Mouse (Mus musculus): Measurements from ENCODE around the gene Slc4a8. TPM values are rescaled to one million over a fixed set of nuclear protein-coding genes. Genes with fewer than 3 reads are reported as not detected.

Gene Slc4a8
- polyA plus RNA-seq, 1 experiment = 18.3 TPM

- TF ChIP-seq POLR2A (IDR thresholded peaks at IDR 0.05; ENCODE audit: control insufficient read depth, low read depth, low read length) (no peak; the same call in 1 of the 2 replicates), CTCF (IDR thresholded peaks at IDR 0.05; ENCODE audit: control insufficient read depth, insufficient read depth, insufficient replicate concordance, low read depth, low read length) (no peak)
- H3K4me3 ChIP-seq (ENCODE audit: control insufficient read depth, low read depth, low read length) = peak overlapping the region; percentile 85
- peaks cover 7% of the 10 kb centered on the region for H3K4me1 ChIP-seq (ENCODE audit: control insufficient read depth, insufficient read depth, low read length)
- H3K27ac ChIP-seq (ENCODE audit: control insufficient read depth, insufficient read depth, low read depth, low read length) = no peak overlapping the region
- no peaks in the 10 kb centered on the region for H3K27me3 ChIP-seq (ENCODE audit: control insufficient read depth, insufficient read depth, low read length)
- H3K36me3 ChIP-seq (ENCODE audit: control insufficient read depth, insufficient read depth, low read length) = no peaks in the 10 kb centered on the region
These were observed 82.8 kb downstream of the Slc4a8 start for GRCm38 (mm10) chr15:100844336-100844735.

- peak overlapping the region; percentile 85 for H3K4me3 ChIP-seq (ENCODE audit: control insufficient read depth, low read depth, low read length)
- peak overlapping the region; percentile 43 for H3K27ac ChIP-seq (ENCODE audit: control insufficient read depth, insufficient read depth, low read depth, low read length)
- 0 out of 2 replicates have a peak, but pooled peaks have one; percentile 34 for TF ChIP-seq POLR2A (IDR thresholded peaks at IDR 0.05; ENCODE audit: control insufficient read depth, low read depth, low read length)
- TF ChIP-seq CTCF (IDR thresholded peaks at IDR 0.05; ENCODE audit: control insufficient read depth, insufficient read depth, insufficient replicate concordance, low read depth, low read length) = no peak
- H3K36me3 ChIP-seq (ENCODE audit: control insufficient read depth, insufficient read depth, low read length) = no peaks in the 10 kb centered on the region
- no peaks in the 10 kb centered on the region for H3K27me3 ChIP-seq (ENCODE audit: control insufficient read depth, insufficient read depth, low read length)
- H3K4me1 ChIP-seq (ENCODE audit: control insufficient read depth, insufficient read depth, low read length) = peaks cover 7% of the 10 kb centered on the region
These were observed 83.7 kb downstream of the Slc4a8 start for GRCm38 (mm10) chr15:100845049-100845879.

GRCm38 (mm10) chr15:100847193-100847592, 85.6 kb downstream of the Slc4a8 start:
- no peak overlapping the region for H3K4me3 ChIP-seq (ENCODE audit: control insufficient read depth, low read depth, low read length)
- H3K27ac ChIP-seq (ENCODE audit: control insufficient read depth, insufficient read depth, low read depth, low read length) = no peak overlapping the region
- TF ChIP-seq POLR2A (IDR thresholded peaks at IDR 0.05; ENCODE audit: control insufficient read depth, low read depth, low read length) = no peak
- peak; percentile 88 for TF ChIP-seq CTCF (IDR thresholded peaks at IDR 0.05; ENCODE audit: control insufficient read depth, insufficient read depth, insufficient replicate concordance, low read depth, low read length)
- H3K4me1 ChIP-seq (ENCODE audit: control insufficient read depth, insufficient read depth, low read length) = peaks cover 7% of the 10 kb centered on the region
- no peaks in the 10 kb centered on the region for H3K27me3 ChIP-seq (ENCODE audit: control insufficient read depth, insufficient read depth, low read length)
- no peaks in the 10 kb centered on the region for H3K36me3 ChIP-seq (ENCODE audit: control insufficient read depth, insufficient read depth, low read length)

- H3K27ac ChIP-seq (ENCODE audit: control insufficient read depth, insufficient read depth, low read depth, low read length) = no peak overlapping the region
- H3K4me1 ChIP-seq (ENCODE audit: control insufficient read depth, insufficient read depth, low read length) = peaks cover 9% of the 10 kb centered on the region
- H3K36me3 ChIP-seq (ENCODE audit: control insufficient read depth, insufficient read depth, low read length) = no peaks in the 10 kb centered on the region
- no peak overlapping the region for H3K4me3 ChIP-seq (ENCODE audit: control insufficient read depth, low read depth, low read length)
- no peak for TF ChIP-seq POLR2A (IDR thresholded peaks at IDR 0.05; ENCODE audit: control insufficient read depth, low read depth, low read length)
- TF ChIP-seq CTCF (IDR thresholded peaks at IDR 0.05; ENCODE audit: control insufficient read depth, insufficient read depth, insufficient replicate concordance, low read depth, low read length) = no peak
- H3K27me3 ChIP-seq (ENCODE audit: control insufficient read depth, insufficient read depth, low read length) = no peaks in the 10 kb centered on the region
These were observed 96.0 kb downstream of the Slc4a8 start for GRCm38 (mm10) chr15:100857586-100857985.

- Histone ChIP-seq H3K27me3 (ENCODE audit: control insufficient read depth, insufficient read depth, low read length) (no peaks in the 10 kb centered on the region), H3K27ac (ENCODE audit: control insufficient read depth, insufficient read depth, low read depth, low read length) (no peak overlapping the region), H3K4me1 (ENCODE audit: control insufficient read depth, insufficient read depth, low read length) (no peaks in the 10 kb centered on the region), H3K36me3 (ENCODE audit: control insufficient read depth, insufficient read depth, low read length) (no peaks in the 10 kb centered on the region), H3K4me3 (ENCODE audit: control insufficient read depth, low read depth, low read length) (no peak overlapping the region)
- TF ChIP-seq CTCF (IDR thresholded peaks at IDR 0.05; ENCODE audit: control insufficient read depth, insufficient read depth, insufficient replicate concordance, low read depth, low read length) (no peak), POLR2A (IDR thresholded peaks at IDR 0.05; ENCODE audit: control insufficient read depth, low read depth, low read length) (no peak)
These were observed 99.3 kb downstream of the Slc4a8 start for GRCm38 (mm10) chr15:100860856-100861255.

GRCm38 (mm10) chr15:100865556-100865955, 104.0 kb downstream of the Slc4a8 start:
- Histone ChIP-seq H3K4me3 (ENCODE audit: control insufficient read depth, low read depth, low read length) (no peak overlapping the region), H3K27me3 (ENCODE audit: control insufficient read depth, insufficient read depth, low read length) (no peaks in the 10 kb centered on the region; the same call in 1 of the 2 replicates), H3K27ac (ENCODE audit: control insufficient read depth, insufficient read depth, low read depth, low read length) (no peak overlapping the region), H3K36me3 (ENCODE audit: control insufficient read depth, insufficient read depth, low read length) (no peaks in the 10 kb centered on the region), H3K4me1 (ENCODE audit: control insufficient read depth, insufficient read depth, low read length) (peaks cover 6% of the 10 kb centered on the region)
- TF ChIP-seq CTCF (IDR thresholded peaks at IDR 0.05; ENCODE audit: control insufficient read depth, insufficient read depth, insufficient replicate concordance, low read depth, low read length) (no peak), POLR2A (IDR thresholded peaks at IDR 0.05; ENCODE audit: control insufficient read depth, low read depth, low read length) (no peak)

- Histone ChIP-seq H3K4me3 (ENCODE audit: control insufficient read depth, low read depth, low read length) (peak within 1 kb of the TSS; percentile 74), H3K27ac (ENCODE audit: control insufficient read depth, insufficient read depth, low read depth, low read length) (no peak within 1 kb of the TSS), H3K36me3 (ENCODE audit: control insufficient read depth, insufficient read depth, low read length) (no peaks in the 10 kb centered on the region), H3K27me3 (ENCODE audit: control insufficient read depth, insufficient read depth, low read length) (no peaks in the 10 kb centered on the region; the same call in 1 of the 2 replicates), H3K4me1 (ENCODE audit: control insufficient read depth, insufficient read depth, low read length) (peaks cover 15% of the 10 kb centered on the region)
- TF ChIP-seq CTCF (IDR thresholded peaks at IDR 0.05; ENCODE audit: control insufficient read depth, insufficient read depth, insufficient replicate concordance, low read depth, low read length) (no peak), POLR2A (IDR thresholded peaks at IDR 0.05; ENCODE audit: control insufficient read depth, low read depth, low read length) (no peak)
These were observed 108.0 kb downstream of the Slc4a8 start, which contains the start of gene Scn8a for GRCm38 (mm10) chr15:100869558-100869957. Scn8a (plus strand) TSS chr15:100869858.
